Mouse (Mus musculus) thymus, postnatal 0 days (tissue): Measurements from ENCODE around the gene Zzz3. TPM values are rescaled to one million over a fixed set of nuclear protein-coding genes. Genes with fewer than 3 reads are reported as not detected.

Source experiments
- DNase-seq: peaks from one replicate; pipeline ENCODE4 v3.0.0-alpha.2; 2015; ENCODE audit warnings: low spot score
- polyA plus RNA-seq: library from polyadenylated mRNA; unstranded; fragments of >200 nt; fragmentation: Nextera tagmentation; extraction: Ambion mirVana; gene quantifications from 2 replicates; pipeline ENCODE4 v1.2.1, GENCODE M21; 2015

The Zzz3 gene
- polyA plus RNA-seq, 1 experiment from 2014 or later, result 44.6 TPM

- DNase-seq, result no peak
Measured at GRCm38 (mm10) chr3:152494667-152495360, 99.5 kb downstream of the Zzz3 start.

- DNase-seq, result no peak
Measured at GRCm38 (mm10) chr3:152495415-152495898, 100.2 kb downstream of the Zzz3 start.

GRCm38 (mm10) chr3:152497084-152497483, 101.8 kb downstream of the Zzz3 start:
- no peak for DNase-seq

GRCm38 (mm10) chr3:152497842-152498241, 102.6 kb downstream of the Zzz3 start:
- no peak for DNase-seq

- DNase-seq, result no peak
Measured at GRCm38 (mm10) chr3:152498968-152499696, 103.9 kb downstream of the Zzz3 start.

- no peak for DNase-seq
Measured at GRCm38 (mm10) chr3:152507900-152508299, 112.6 kb downstream of the Zzz3 start.

GRCm38 (mm10) chr3:152508419-152508993, 113.2 kb downstream of the Zzz3 start:
- peak; percentile 9 for DNase-seq

GRCm38 (mm10) chr3:152509268-152509667, 114.0 kb downstream of the Zzz3 start:
- DNase-seq, result peak; percentile 9

Other genes starting within 250 kb of the Zzz3 start
- 1.1 and 1.4 TPM in 2 replicates for gene Gipc2, start 229.2 kb upstream of the Zzz3 start, polyA plus RNA-seq
- 35.3 and 37.0 TPM in 2 replicates for gene Dnajb4, start 185.2 kb upstream of the Zzz3 start, polyA plus RNA-seq
- 234 and 249 TPM in 2 replicates for gene Fubp1, start 185.1 kb upstream of the Zzz3 start, polyA plus RNA-seq
- gene Nexn, start 129.1 kb upstream of the Zzz3 start, polyA plus RNA-seq, result 0.59 and 1.2 TPM in 2 replicates
- 13.1 and 14.4 TPM in 2 replicates for gene Miga1, start 55.1 kb upstream of the Zzz3 start, polyA plus RNA-seq
- 30.4 and 35.4 TPM in 2 replicates for gene Usp33, start 49.0 kb upstream of the Zzz3 start, polyA plus RNA-seq